Mouse (Mus musculus): Measurements from ENCODE around the gene Pla2g4f. TPM values are rescaled to one million over a fixed set of nuclear protein-coding genes. Genes with fewer than 3 reads are reported as not detected.

The Pla2g4f gene
- total RNA-seq, 1 experiment from 2014 or later, result 0.23 TPM

- ATAC-seq (ENCODE audit: extremely low read depth, insufficient number of reproducible peaks, low FRiP score, poor library complexity, severe bottlenecking), result no peak
Measured at GRCm38 (mm10) chr2:120284094-120284493, 29.9 kb downstream of the Pla2g4f start.

GRCm38 (mm10) chr2:120283550-120283949 is 30.4 kb downstream of the Pla2g4f start:
- ATAC-seq (ENCODE audit: extremely low read depth, insufficient number of reproducible peaks, low FRiP score, poor library complexity, severe bottlenecking), result no peak

- ATAC-seq (ENCODE audit: extremely low read depth, insufficient number of reproducible peaks, low FRiP score, poor library complexity, severe bottlenecking), result no peak
Measured at GRCm38 (mm10) chr2:120281221-120281620, 32.7 kb downstream of the Pla2g4f start.

GRCm38 (mm10) chr2:120279961-120280360 is 34.0 kb downstream of the Pla2g4f start:
- ATAC-seq (ENCODE audit: extremely low read depth, insufficient number of reproducible peaks, low FRiP score, poor library complexity, severe bottlenecking), result no peak

- no peak for ATAC-seq (ENCODE audit: extremely low read depth, insufficient number of reproducible peaks, low FRiP score, poor library complexity, severe bottlenecking)
Measured at GRCm38 (mm10) chr2:120276951-120277350, 37.0 kb downstream of the Pla2g4f start.

GRCm38 (mm10) chr2:120268635-120269034 is 45.3 kb downstream of the Pla2g4f start:
- ATAC-seq (ENCODE audit: extremely low read depth, insufficient number of reproducible peaks, low FRiP score, poor library complexity, severe bottlenecking), result no peak

GRCm38 (mm10) chr2:120265523-120265922 is 48.4 kb downstream of the Pla2g4f start:
- ATAC-seq (ENCODE audit: extremely low read depth, insufficient number of reproducible peaks, low FRiP score, poor library complexity, severe bottlenecking), result no peak

- ATAC-seq (ENCODE audit: extremely low read depth, insufficient number of reproducible peaks, low FRiP score, poor library complexity, severe bottlenecking), result no peak
Measured at GRCm38 (mm10) chr2:120264858-120265257, 49.1 kb downstream of the Pla2g4f start.

GRCm38 (mm10) chr2:120262876-120263275 is 51.1 kb downstream of the Pla2g4f start:
- ATAC-seq (ENCODE audit: extremely low read depth, insufficient number of reproducible peaks, low FRiP score, poor library complexity, severe bottlenecking), result no peak

GRCm38 (mm10) chr2:120261346-120261745 is 52.6 kb downstream of the Pla2g4f start:
- ATAC-seq (ENCODE audit: extremely low read depth, insufficient number of reproducible peaks, low FRiP score, poor library complexity, severe bottlenecking), result no peak

- no peak for ATAC-seq (ENCODE audit: extremely low read depth, insufficient number of reproducible peaks, low FRiP score, poor library complexity, severe bottlenecking)
Measured at GRCm38 (mm10) chr2:120256259-120256658, 57.7 kb downstream of the Pla2g4f start.

- ATAC-seq (ENCODE audit: extremely low read depth, insufficient number of reproducible peaks, low FRiP score, poor library complexity, severe bottlenecking), result no peak
Measured at GRCm38 (mm10) chr2:120252644-120253043, 61.3 kb downstream of the Pla2g4f start.

Other genes starting within 250 kb of the Pla2g4f start
- 42.6 and 46.1 TPM in 2 replicates for gene Ehd4, start 159.6 kb downstream of the Pla2g4f start, total RNA-seq (2017)
- gene Pla2g4e, start 68.8 kb downstream of the Pla2g4f start, total RNA-seq (2017), result not detected in 2 replicates
- not detected in 2 replicates for gene Pla2g4d, start 25.0 kb downstream of the Pla2g4f start, total RNA-seq (2017)
- 52.8 and 54.6 TPM in 2 replicates for gene Vps39, start 39.0 kb upstream of the Pla2g4f start, total RNA-seq (2017)
- gene Ganc, start 89.7 kb upstream of the Pla2g4f start, total RNA-seq (2017), result 44.0 and 64.7 TPM in 2 replicates
- 78.5 and 85.5 TPM in 2 replicates for gene Tmem87a, start 89.9 kb upstream of the Pla2g4f start, total RNA-seq (2017)
- 2.8 and 5.0 TPM in 2 replicates for gene Capn3, start 141.9 kb upstream of the Pla2g4f start, total RNA-seq (2017)
- gene Zfp106, start 249.7 kb upstream of the Pla2g4f start, total RNA-seq (2017), result 174 and 184 TPM in 2 replicates

Data from neutrophil, adult 5-6 weeks (primary cell).